Mouse (Mus musculus): Measurements from ENCODE around the gene H2-DMa.

H2-DMa gene

DNA sequence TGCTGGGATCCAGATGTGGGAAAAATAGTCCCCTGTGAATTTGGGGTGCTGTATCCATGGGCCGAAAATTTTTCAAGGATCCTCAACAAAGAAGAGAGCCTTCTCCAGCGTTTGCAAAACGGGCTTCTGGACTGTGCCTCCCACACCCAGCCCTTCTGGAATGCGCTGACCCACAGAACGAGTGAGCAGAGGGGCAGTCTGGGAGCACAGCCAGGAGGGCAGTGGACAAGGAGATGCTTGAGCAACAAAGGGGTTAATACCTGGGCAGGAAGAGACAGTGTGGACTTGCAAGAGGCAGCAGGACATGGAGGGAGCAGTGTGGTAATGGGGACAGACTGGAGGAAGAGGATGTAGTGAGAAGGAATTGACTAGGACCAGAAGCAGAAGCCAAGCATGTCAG is 36.2 kb downstream of the H2-DMa start:
- no peak for DNase-seq (ENCODE audit: low spot score in 2 of 2)

DNA sequence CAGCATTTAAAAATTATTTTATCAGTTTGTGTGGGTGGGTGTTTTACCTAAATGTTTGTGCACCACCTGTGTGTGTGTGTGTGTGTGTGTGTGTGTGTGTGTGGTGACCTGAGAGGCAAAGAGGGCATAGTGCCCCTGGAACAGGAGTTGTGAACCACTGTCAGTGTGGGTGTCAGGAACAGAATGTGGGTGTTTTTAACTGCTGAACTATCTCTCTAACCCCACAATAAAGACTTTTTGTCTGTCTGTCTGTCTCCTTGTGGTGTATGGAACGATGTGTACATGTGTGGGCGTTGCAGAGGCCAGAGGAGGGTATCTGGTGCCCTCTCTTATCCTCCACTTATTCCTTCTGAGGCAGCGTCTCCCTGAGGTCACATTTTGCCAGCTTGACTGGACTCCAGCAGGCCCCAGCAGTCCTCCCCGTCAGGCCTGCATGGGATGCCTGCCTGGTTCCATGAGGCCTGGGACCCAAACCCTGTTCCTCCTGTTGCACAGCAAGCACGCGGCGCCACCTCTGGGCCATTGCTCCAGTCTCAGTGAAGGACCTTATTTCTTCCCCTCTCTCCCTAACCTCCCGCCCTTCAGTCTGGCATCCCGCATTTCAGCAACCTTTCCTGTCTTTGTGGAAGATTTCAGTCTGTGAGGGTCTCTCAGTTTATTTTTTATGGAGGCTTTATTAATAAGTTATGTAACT is 45.0 kb downstream of the H2-DMa start:
- no peak for DNase-seq (ENCODE audit: low spot score in 2 of 2)

DNA sequence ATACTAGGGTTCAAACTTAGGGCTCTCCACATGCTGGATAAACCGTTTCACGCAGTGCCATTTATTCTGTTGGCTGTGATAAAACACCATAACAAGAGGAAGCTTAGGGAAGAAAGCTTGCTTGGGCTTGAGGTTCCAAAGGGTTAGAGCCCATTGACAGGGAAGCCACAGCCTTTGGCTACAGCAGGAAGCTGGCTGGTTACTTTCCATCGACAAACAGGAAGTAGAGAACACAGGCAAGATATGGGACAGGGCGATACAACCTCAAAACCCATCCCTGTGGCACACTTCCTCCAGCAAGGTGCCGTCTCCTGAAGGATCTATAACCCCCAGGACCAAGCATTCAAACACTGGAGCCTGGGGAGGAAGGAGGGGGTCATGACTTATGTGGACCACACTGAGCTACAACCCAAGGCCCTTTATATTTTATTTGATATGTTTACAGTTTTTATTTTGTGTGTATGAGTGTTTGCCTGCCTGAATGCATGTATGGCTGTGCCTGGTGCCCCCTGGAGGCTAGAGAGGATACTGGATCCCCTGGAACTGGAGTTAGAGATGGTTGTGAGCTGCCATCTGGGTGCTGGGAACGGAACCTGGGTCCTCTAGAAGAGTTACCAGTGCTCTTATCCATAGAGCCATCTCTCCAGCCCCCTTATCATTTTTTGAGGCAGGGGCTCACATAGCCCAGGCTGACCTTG is 45.8 kb downstream of the H2-DMa start:
- DNase-seq (ENCODE audit: low spot score in 2 of 2): no peak

DNA sequence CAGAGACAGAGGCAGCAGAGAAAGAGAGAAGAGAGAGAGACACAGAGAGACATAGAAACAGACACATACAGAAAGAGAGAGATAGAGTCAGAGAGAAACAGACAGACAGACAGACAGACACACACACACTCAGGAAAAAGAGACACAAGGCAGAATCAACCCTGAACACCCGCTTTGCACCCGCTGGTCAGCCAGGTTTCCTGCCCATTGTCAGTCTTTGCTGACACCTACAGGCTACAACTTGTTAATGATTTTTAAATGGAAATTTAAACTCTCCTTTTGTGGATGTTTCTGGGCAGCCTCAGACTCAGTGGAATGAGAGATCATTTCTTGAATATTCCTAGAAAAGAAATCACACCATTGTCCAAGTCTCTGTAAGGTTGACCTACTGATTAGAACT is 49.9 kb downstream of the H2-DMa start:
- no peak for DNase-seq (ENCODE audit: low spot score in 2 of 2)

DNA sequence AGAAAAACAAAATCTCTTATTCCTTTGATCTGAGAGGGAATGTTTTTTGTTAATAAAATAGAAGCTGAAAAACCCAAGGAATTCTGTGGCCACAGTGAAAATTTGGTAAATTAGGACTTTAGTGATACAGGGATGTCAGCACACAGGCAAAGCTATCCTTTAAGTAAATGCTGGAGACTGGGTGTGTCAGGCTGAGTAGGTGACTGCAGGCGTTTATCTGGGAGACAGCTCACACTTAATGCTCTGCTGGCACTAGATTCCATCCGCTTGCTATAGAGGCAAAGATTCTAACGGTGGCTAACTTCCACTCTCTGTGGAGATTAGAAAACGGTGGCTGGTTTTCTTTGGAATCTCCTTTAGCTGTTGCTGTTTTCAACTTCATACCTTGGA is 51.1 kb downstream of the H2-DMa start:
- no peak for DNase-seq (ENCODE audit: low spot score in 2 of 2)

DNA sequence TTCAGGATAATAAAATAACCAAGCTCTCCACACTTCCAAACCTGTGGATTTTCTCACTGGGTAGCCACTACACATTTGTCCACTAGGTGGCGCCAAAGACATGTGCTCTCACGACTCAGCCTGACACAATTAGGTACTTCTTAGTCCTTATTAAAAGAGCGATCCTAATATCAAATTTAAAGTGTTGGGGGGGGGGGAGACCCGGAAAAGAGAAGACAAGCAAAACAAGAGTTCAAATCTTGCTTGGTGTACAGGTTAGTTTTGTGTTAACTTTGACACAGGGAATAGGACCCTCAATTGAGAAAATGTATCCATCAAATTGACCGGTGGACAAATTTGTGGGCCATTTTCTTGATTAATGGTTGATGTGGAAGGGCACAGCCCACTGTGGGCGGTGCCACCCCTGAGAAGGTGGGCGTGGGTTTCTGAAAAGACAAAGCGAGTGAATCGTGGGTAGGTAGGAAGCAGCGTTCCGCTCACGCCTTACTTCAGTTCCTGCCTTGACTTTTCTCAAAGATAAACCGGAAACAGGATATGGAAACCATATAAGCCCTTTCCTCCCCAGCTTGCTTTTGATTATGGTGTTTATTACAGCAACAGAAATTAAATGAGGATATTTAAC is 51.6 kb downstream of the H2-DMa start:
- DNase-seq (ENCODE audit: low spot score in 2 of 2): peak in 1 of 2 experiments; percentile 68

DNA sequence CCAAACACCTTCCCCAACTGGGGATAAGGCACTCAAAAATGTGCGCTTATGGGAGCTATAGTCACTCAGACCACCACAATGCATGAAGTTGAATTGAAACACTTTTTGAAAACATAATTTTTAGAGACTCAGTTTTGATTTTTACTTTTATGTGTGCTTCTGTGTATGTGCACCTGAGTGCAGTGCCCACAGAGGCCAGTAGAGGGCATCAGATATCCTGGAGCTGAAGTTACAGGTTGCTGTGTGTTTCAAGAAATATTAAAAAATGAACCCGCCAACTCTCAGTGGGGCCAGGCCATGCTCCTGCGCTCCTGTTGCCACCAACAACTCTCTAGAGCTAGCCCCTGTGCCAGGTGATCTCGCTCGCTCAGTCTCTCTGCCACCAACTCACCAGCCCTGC is 53.2 kb downstream of the H2-DMa start:
- DNase-seq (ENCODE audit: low spot score in 2 of 2): no peak

DNA sequence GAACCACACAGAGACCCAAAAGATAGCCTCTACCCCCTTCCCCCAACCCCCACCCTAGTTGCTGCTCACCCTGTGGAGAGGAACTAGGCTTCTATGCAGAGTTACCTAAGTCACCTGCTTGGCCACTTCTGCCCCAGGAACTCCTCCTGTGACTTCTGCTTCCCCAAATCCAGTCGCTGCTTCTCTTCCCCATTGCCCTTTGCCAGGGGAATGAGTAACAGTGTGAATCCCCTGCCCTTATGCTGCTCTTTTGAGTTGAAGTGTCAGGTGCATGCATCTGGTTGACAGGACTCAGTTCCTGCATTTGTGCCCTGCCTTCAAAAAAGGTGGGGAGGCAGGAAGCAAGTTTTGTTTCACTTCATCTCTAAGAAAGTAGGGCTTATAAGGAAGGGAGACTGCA is 54.7 kb downstream of the H2-DMa start:
- no peak for DNase-seq (ENCODE audit: low spot score in 2 of 2)

DNA sequence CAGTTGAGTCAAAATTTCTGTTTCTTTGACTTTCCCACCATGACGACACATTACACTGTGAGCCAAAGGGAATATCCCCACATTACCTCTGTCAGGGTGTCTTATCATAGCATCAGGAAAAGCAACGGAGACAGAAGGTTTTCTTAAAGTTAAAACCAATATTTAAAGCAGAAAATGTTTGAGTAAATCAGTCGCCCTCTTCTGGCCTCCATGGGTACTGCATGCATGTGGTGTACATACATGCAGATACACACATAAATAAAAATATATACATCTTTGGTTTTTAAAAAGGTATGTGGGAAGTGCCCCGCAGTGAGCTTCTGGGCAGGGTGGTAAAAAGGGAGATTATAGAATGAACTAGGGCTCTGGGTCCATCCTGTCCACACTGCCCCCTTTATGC is 57.8 kb downstream of the H2-DMa start:
- no peak for DNase-seq (ENCODE audit: low spot score in 2 of 2)

DNA sequence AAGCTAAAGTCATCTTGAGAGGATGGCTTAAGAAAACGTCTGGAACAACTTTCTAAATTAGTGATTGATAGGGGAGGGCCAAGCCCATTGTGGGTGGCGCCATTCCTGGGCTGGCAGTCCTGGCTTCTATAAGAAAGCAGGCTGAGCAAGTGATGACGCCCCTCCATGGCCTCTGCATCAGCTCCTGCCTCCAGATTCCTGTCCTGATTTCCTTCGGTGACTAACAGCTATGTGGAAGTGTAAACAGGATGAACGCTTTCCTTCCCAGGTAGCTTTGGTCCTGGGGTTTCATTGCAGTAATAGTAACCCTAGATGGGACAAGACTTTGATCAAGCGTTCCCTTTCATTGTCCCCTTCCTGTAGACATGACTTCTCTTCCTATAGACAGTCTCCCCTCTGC is 59.7 kb downstream of the H2-DMa start:
- no peak for DNase-seq (ENCODE audit: low spot score in 2 of 2)

DNA sequence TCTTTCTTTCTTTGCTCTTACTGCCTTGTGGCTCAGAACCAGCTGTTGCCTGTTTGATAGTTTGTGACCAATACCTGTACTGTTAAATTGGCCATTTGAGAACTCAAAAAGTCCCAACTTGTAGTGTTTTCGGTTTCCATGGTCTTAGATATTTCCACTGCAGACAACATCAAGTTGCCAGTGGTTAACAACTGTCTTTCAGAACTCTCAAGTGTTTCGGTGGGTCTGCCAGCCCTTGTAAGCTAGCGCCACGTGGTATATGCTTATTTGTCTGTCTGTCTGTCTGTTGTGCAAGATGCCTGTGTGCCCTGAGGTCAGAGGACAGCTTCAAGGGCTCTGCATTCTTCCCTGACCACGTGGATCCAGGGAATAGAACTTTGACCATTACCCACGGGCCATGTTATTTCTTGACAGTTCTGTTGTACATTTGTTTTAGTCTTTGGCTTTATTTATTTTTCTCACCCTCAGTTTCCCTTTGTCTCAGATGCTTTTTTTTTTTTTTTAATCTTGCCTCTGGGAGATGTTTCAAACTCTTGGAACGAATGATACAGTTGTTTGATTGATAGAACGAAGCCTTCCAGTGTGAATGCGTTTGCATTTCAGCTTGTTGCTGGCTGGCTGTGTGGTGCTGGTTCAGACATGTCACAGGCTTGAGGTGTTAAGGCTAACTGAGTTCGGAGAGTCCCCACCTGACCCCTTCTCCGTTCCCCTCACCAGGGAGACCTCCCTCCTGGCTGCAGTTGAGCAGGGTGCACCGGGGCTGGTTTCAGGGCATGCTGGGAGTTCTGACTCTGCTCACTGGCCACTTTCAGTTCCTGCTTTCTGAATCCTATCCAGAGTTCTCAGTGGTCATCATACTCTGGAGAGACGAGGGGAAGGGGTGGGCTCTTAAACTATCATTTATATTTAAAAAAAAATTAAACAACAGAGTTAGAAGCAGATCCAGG is 60.8 kb downstream of the H2-DMa start:
- DNase-seq (ENCODE audit: low spot score in 2 of 2): no peak

DNA sequence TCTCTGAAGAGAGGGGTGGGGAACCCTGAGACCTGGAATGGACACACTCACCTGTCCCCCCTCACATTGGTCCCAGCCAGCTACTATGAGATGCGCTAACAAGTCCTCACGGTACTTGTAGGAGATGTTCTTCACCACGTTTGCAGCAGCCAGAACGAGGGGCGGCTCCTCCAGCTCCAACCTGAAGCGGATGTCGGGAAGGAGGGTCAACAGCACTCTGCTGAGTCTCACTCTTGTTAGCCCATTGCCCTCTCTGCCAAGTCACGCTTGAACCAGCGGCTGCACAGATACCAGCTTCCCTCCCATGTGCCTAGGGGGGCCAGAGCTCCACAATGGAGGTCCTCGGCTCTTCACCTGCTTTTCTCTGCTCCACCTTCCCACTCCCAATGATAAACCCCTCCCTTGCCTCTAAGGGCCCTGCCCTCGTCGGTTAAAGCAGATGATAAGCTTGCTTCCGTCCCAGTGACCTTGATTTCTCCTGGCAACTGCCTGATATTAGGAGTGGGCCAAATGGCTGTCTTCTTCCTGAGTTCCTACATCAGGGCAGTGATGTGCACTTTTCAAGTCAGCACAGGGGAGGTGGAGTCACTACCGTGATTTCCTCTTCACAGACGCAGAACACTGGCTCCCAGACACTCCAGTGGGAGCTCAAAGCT is 64.4 kb downstream of the H2-DMa start:
- DNase-seq (ENCODE audit: low spot score in 2 of 2): no peak

DNA sequence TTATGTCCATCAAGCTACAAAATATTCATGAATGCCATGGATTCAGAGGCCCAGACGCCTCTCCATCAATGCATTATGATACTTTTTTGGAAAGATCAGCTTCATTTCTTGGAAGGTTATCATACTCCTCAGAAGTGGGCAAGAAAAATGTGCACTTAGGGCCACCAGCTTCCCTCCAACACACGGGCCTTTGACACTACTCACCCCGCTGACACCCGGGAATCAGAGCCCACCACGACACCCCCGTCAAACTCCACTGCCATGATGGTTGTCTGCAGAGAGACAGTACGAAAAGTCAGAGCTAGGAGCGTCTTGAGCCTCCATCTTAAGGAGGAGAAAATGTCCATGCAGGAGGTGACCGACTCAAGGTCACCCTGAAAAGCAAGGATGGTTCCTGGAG is 66.2 kb downstream of the H2-DMa start:
- DNase-seq (ENCODE audit: low spot score in 2 of 2): no peak

DNA sequence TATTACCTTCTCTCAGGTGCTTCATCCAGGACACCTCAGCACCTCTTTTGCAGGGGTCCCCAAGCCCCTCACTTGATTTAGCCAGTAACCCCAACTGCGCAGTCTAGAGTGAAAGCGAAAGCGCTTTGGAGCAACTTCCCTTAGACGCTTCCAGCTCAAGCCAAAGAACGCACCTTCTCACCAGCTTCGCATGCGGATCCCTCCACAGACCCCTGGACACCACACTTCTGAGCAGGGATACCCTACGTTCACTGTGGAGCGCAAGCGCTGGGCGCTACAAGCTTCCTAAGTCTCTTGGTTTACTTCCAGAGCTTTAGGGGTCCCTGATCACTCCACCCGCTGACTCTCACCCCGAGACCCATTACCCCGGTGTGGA is 67.5 kb downstream of the H2-DMa start:
- DNase-seq (ENCODE audit: low spot score in 2 of 2): no peak

DNA sequence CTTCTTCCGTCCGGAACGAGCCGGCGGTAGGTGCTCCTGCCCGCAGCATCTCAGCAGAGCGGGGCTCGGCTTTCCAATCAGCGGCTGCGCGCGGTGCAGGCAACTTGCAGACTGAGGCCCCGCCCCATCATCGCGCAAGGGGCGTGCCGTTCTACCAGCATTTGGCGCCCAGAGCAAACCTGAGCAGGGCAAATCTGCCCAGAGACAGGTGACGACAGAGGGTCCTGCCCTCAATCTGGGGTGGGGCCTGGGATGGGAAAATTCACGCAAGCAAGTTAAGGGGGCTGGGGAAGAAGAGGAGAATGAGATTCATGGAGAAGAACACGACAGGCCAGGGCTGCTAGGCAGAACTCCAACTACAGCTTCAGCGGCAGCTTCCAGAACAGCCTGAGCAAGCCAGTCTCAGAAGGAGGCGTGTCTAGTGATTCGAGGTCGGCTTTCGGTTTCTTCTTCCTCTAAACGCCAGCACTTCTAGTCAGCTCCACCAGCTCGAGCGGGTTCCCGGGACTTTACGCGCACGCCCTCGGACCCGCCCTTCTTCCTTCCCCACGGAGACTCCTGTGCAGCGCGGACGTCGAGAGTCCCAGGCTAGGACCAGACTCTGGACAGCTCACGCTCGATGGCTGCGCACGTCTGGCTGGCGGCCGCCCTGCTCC is 68.0 kb downstream of the H2-DMa start, which contains the start of the genes Tap1 and Psmb9:
Gene Tap1 (plus strand): TSS at position 293 of the 656 bp plus-strand sequence.
Gene Psmb9 (minus strand): TSS at position 504 of the 656 bp plus-strand sequence.
- DNase-seq (ENCODE audit: low spot score in 2 of 2): peak; percentile 89 to 94

DNA sequence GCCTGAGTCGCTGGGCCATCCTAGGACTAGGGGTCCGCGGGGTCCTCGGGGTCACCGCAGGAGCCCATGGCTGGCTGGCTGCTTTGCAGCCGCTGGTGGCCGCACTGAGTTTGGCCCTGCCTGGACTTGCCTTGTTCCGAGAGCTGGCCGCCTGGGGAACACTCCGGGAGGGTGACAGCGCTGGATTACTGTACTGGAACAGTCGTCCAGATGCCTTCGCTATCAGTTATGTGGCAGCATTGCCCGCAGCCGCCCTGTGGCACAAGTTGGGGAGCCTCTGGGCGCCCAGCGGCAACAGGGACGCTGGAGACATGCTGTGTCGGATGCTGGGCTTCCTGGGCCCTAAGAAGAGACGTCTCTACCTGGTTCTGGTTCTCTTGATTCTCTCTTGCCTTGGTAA is 68.7 kb downstream of the H2-DMa start:
- no peak for DNase-seq (ENCODE audit: low spot score in 2 of 2)
